Mouse (Mus musculus) lung, postnatal 0 days (tissue): ENCODE measurements around the gene Sh3rf1.

ENCODE experiments used
- CTCF ChIP-seq: IDR thresholded peaks from 2 replicates; pipeline ENCODE4 v1.5.1; 2016; ENCODE audit warnings: antibody characterized with exemption, mild to moderate bottlenecking
- EP300 ChIP-seq: IDR thresholded peaks from 2 replicates; pipeline ENCODE4 v1.6.1; 2016; ENCODE audit warnings: antibody characterized with exemption, mild to moderate bottlenecking, control low read depth

- TF ChIP-seq CTCF (no peak), EP300 (no peak)
Observed at GRCm38 (mm10) chr8:61306501-61307112, 82.9 kb downstream of the Sh3rf1 start.
